Mouse (Mus musculus) hematopoietic stem cell, adult 5-6 weeks (primary cell): Measurements from ENCODE around the gene Rasgrp3. TPM values are rescaled to one million over a fixed set of nuclear protein-coding genes. Genes with fewer than 3 reads are reported as not detected.
A peak's percentile ranks its signal among the peaks of the same experiment; 100 is the strongest.

ENCODE experiments used
- ATAC-seq, 2 experiments: fragments of 125-278 bp in 1 of 2; replicated peaks in 1 of 2; 2 replicates each; pipeline ENCODE4 v1.8.0; 2016 to 2017; ENCODE audit warnings: inconsistent platforms in 2 of 2, mild to moderate bottlenecking in 2 of 2, moderate number of reproducible peaks in 2 of 2, low read depth in 1 of 2, moderate TSS enrichment in 1 of 2; ENCODE audit not compliant: low FRiP score in 2 of 2, poor library complexity in 2 of 2, severe bottlenecking in 2 of 2, insufficient read depth in 1 of 2, low TSS enrichment in 1 of 2
- total RNA-seq: library from RNA; stranded (forward); fragments of 172-1452, 232-1000 nt; gene quantifications from 2 replicates; pipeline ENCODE4 v1.2.3, GENCODE M21; 2017

Rasgrp3 gene
- total RNA-seq, 1 experiment from 2014 or later: 1.3 TPM

GRCm38 (mm10) chr17:75521236-75521842 is 85.6 kb downstream of the Rasgrp3 start:
- ATAC-seq: no peak

- peak in 1 of 2 experiments; percentile 26; a peak in 1 of 4 replicates for ATAC-seq
Measured at GRCm38 (mm10) chr17:75522347-75523065, 86.8 kb downstream of the Rasgrp3 start.

- ATAC-seq: peak; percentile 73 to 84
Measured at GRCm38 (mm10) chr17:75523812-75524211, 88.1 kb downstream of the Rasgrp3 start.

GRCm38 (mm10) chr17:75526411-75526810 is 90.7 kb downstream of the Rasgrp3 start:
- ATAC-seq: no peak

DNA sequence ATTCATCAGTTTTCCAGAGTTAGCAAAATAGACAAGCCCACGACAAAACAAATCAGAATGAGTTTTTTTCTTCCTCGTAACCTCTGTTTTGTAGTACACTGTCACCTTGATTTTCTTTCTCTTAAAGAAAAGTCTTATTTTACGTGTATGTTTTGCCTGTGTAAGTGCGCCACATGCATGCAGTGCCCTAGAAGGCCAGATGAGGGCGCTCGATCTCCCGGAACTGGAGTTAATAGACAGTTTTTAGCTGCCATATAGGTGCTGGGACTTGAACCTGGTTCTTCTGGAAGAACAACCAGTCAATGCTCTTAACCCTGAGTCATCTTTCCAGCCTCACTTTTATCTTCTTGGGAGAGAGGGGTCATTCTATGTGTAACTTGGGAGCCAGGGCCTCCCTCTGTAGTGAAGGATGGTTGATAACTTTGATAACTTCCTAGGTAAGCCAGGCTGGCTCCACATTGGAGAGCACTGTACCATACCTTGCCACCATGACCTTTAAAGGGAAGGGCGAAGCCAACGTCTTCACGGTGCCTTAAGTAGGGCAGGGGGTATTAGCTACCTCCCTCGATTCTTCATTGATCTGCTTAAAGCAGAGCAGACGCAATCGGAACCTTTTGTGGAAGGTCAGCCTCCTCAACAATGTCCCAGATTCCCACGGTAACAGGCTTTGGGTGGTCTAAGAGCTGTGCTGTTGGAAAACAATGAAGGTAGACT is 93.7 kb downstream of the Rasgrp3 start:
- no peak for ATAC-seq

DNA sequence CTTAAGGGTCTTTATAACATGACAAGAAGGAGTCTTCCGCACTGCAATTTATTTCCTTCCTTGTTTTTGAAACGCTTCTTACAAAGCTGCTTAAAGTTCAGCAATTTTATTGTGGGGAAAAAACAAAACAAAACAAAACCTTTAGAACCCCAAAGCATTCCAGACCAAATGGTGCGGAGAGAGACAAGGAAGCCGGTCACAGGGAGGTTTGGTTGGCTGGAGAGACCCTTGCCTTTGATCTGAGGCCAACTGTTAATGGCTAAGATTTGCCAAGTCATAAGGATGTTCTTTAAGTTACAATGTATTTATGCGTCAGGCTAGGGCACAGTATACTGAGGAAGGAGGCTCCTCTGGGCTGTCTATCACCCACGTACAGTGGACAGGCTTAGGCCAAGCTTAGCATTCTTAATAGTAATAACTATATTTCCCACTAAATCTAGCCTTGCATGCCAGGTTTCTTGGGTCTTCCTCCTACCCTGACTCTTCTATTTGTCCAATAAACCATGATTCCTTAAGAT is 96.8 kb downstream of the Rasgrp3 start:
- no peak for ATAC-seq

DNA sequence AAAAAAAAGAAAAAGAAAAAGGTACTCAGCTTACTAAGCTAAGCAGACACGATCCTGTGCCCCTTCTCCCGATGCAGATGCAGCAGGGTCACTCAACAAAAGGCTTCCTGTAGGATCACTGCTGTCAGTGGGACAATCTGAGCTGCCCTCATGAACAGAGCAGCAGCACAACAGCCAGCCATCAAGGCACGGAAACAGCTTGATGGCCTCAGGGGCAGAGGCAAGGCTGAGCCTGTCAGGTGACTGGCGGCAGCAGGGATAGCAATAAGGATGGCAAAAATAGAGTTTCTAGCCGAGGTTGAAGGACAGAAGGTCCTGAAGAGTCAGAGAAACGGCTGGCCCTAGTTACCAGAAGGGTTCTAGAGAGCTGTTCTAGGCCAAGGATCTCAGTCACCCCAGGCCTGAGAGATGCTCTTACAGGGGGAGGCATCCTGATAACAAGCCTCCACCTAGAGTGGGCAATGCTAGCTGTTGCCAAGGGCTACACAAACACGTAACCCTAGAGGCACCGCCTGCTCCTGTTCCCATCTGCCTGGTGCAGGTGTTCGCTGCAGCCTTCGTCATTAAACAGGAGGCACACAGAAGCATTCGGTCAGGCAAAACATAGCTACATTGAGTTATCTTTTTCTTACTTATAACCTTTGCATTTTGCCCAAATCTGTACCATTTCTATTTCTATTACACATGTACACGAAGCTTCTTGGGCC is 98.8 kb downstream of the Rasgrp3 start:
- no peak for ATAC-seq

DNA sequence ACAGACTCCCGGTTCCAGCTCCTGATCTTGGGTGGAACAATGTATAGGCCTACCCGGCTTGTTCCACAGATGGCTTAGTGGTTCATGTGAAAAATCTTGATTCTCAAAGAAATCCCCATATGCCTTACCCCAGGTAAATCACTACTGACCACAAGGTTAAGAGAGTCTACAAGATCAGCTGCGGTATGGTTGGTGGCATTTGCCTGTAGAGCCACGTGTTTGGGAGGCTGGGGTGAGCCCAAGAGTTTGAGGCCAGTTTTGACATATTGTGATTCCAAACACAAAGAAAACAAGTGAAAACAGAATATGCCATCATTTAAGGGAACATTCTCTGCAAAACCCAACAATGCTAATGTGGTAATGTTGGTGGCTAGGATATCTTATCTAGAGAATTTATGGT is 99.9 kb downstream of the Rasgrp3 start:
- no peak for ATAC-seq

GRCm38 (mm10) chr17:75536396-75537049 is 100.8 kb downstream of the Rasgrp3 start:
- ATAC-seq: peak; percentile 93 to 94

DNA sequence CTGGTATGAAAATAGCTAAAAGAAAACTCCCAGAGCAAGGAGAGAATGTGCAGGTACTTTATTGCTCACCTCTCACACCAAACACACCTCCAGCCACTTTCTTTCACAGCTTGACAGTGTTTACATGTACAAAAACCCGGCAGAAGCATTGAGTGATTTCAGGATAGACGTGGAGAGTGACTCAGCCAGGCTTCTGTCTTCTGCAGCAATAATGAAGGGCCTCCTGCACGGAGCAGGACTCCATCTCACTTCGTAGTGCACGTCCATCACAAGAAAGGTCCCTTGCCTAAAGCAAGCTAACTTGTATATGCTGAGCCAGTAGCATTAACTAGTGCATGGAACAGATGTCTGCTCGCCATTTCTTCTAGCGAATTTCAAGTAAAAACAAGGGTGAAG is 101.4 kb downstream of the Rasgrp3 start:
- ATAC-seq: no peak

- ATAC-seq: no peak
Measured at GRCm38 (mm10) chr17:75538431-75538830, 102.7 kb downstream of the Rasgrp3 start.

DNA sequence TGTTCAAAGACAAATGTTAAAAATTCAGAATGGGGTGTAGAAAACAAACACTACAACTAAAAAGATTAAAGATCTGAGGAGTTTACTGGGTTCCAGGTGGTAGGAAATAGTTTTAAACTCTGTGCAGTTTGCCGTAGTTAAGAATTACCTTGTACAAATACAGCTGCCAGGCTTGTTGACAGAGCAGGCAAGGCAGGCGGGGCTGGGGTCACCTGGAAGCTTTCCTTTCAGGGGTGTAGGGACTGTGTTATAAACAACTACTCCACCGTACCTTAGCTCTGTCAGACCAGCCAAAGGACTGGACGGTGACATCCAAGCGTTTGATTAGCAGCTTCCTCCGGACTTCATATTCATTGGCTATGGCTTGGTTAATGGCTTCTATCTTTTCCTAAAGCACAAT is 103.4 kb downstream of the Rasgrp3 start:
- ATAC-seq: no peak

DNA sequence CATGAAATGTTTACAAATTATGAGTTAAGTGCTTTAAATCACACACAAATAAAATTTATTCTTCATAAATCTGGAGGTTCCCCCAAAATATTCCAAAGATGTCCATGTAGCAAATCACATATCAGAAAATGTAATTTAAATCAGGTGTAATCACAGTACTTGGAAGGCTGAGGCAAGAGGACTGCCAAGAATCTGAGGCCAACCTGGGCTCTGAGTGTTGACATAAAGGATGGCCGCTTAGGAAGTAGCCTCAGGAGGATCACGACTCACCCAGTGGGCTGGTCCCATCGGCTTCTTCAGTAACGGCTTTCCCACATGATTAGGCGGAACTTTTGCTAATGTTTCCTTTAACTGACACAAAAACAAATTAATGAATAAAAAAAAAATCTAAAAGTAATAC is 104.1 kb downstream of the Rasgrp3 start:
- no peak for ATAC-seq

- ATAC-seq: no peak
Measured at GRCm38 (mm10) chr17:75543434-75543833, 107.7 kb downstream of the Rasgrp3 start.

GRCm38 (mm10) chr17:75544262-75544661 is 108.6 kb downstream of the Rasgrp3 start:
- ATAC-seq: no peak

DNA sequence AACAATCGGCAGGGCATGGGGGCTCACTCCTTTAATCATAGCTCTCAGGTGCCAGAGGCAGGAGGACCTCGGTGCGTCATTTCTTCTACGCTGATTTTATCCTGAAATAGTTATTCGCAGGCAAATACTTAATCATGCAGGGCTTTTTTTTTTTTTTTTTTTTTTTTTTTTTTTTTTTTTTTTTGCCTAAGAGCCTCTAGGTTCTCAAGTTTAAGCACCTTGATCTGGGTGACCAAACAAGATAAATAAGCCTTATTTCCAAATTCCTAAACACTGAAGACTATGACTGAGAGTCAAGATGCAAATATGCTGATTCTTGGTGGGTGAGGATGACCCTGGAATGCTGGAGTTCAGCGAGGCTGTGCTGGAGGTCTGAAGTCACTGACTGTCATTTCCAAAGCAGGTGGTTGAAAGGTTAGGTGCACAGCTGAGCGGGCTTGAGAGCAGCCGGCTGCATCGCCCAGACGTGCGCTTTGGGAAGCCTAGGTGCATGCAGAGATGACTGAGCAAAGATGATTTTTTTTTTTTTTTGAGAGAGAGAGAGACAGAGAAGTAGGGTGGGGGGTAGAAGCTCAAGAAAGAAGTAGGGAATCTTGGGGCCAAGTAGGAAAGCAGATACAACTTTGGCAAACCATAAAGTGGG is 115.2 kb downstream of the Rasgrp3 start:
- no peak for ATAC-seq
